Mouse (Mus musculus) G1E (cell line): Measurements from ENCODE around the gene LTO1.

Experiments used
- CTCF ChIP-seq: IDR thresholded peaks from 2 replicates; pipeline ENCODE4 v1.5.1; 2012; ENCODE audit warnings: low read depth, low read length, inconsistent platforms, mixed read lengths
- GATA1 ChIP-seq: IDR thresholded peaks from 2 replicates; pipeline ENCODE4 v1.6.1; 2012; ENCODE audit warnings: borderline replicate concordance, low read length, inconsistent platforms, mixed read lengths

DNA sequence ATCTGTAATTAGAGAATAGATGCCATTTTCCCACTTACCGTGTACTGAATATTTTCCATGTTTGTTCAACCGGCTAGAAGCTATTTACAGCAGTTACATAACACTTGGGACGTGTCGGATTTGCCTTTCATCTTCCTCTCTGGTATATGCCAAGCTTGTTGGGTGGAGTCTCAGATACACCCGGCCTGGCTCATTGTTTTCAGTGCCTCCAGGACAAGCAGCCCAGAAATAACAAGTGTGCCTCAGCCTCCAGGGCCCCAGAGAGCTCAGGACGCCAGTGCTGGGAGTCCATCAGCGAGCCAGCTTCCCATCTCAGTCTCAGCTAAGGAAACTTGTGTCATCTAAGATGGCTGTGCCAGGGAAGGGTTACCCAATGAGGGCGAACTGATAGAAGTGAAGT, 58.6 kb downstream of the LTO1 start:
- TF ChIP-seq GATA1 (no peak), CTCF (no peak)
